Mouse (Mus musculus) lung, embryonic 14.5 days (tissue): ENCODE measurements around the gene Ddb1. TPM values are rescaled to one million over a fixed set of nuclear protein-coding genes. Genes with fewer than 3 reads are reported as not detected.

Experiments
- ATAC-seq: fragments of 200-750 bp; cut with Nextera tagmentation; 2 replicates; pipeline ENCODE4 v1.8.0; 2017; ENCODE audit warnings: mild to moderate bottlenecking, moderate TSS enrichment, moderate library complexity; ENCODE audit not compliant: insufficient read depth
- DNase-seq: peaks from one replicate; pipeline ENCODE4 v3.0.0-alpha.2; 2015
- H3K27ac ChIP-seq: fragments of 300-500 bp; sonication (generic); 2 replicates; pipeline ENCODE4 v1.5.1; 2014; ENCODE audit warnings: low read depth, mild to moderate bottlenecking, moderate library complexity
- H3K27me3 ChIP-seq: fragments of 300-500 bp; sonication (generic); 2 replicates; pipeline ENCODE4 v1.6.1; 2014; ENCODE audit warnings: low read length, control low read depth; ENCODE audit not compliant: insufficient read depth
- H3K36me3 ChIP-seq: fragments of 300-500 bp; sonication (generic); 2 replicates; pipeline ENCODE4 v1.6.1; 2014; ENCODE audit warnings: control low read depth; ENCODE audit not compliant: insufficient read depth
- H3K4me1 ChIP-seq: fragments of 300-500 bp; sonication (generic); 2 replicates; pipeline ENCODE4 v1.6.1; 2014; ENCODE audit warnings: antibody characterized with exemption, control low read depth; ENCODE audit not compliant: insufficient read depth
- H3K4me2 ChIP-seq: fragments of 300-500 bp; sonication (generic); 2 replicates; pipeline ENCODE4 v1.6.1; 2014; ENCODE audit warnings: mild to moderate bottlenecking
- H3K4me3 ChIP-seq: fragments of 300-500 bp; sonication (generic); 2 replicates; pipeline ENCODE4 v1.5.1; 2014; ENCODE audit warnings: low read depth, low read length
- H3K9ac ChIP-seq: fragments of 300-500 bp; sonication (generic); 2 replicates; pipeline ENCODE4 v1.6.1; 2014
- H3K9me3 ChIP-seq: fragments of 300-500 bp; sonication (generic); 2 replicates; pipeline ENCODE4 v1.6.1; 2016; ENCODE audit warnings: low read depth, low read length, control low read depth
- CTCF ChIP-seq: IDR thresholded peaks from 2 replicates; pipeline ENCODE4 v1.5.1; 2016; ENCODE audit warnings: antibody characterized with exemption, low read depth
- WGBS: fragments of 180-500 bp; shearing (Covaris S2); extraction: QIAGEN DNeasy Blood & Tissue Kit; methylation state at CpG from one replicate; pipeline ENCODE4 v1.1.7; 2014; 5-methylcytosine and 5-hydroxymethylcytosine counted together
- polyA plus RNA-seq: library from polyadenylated mRNA; unstranded; fragments of >200 nt; fragmentation: Nextera tagmentation; extraction: Ambion mirVana; gene quantifications from 2 replicates; pipeline ENCODE4 v1.2.1, GENCODE M21; 2014

Ddb1 gene
- polyA plus RNA-seq, 1 experiment from 2014 or later: 396 TPM

DNA sequence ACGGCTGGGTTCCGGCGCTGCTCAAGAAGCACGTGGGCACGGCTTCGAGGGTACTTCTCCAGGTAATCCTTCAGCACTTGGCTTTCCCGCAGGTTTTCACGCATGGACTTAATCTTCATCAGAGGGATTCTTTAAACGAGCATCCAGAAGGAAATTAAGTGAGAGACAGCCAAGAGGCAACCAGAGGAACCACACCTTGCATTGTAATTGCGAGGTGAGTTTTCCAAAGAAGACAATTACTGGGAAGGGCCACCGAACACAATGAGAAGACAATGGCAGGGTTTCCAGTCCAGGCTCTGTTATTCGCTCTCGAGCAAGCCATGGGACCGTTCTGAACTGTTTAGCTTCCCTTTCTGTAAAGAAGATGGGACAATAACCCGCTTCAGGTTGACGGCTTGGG, 71.5 kb downstream of the Ddb1 start:
- TF ChIP-seq CTCF: no peak
- WGBS: 78% methylated on average over 16 of the region's 16 CpGs

DNA sequence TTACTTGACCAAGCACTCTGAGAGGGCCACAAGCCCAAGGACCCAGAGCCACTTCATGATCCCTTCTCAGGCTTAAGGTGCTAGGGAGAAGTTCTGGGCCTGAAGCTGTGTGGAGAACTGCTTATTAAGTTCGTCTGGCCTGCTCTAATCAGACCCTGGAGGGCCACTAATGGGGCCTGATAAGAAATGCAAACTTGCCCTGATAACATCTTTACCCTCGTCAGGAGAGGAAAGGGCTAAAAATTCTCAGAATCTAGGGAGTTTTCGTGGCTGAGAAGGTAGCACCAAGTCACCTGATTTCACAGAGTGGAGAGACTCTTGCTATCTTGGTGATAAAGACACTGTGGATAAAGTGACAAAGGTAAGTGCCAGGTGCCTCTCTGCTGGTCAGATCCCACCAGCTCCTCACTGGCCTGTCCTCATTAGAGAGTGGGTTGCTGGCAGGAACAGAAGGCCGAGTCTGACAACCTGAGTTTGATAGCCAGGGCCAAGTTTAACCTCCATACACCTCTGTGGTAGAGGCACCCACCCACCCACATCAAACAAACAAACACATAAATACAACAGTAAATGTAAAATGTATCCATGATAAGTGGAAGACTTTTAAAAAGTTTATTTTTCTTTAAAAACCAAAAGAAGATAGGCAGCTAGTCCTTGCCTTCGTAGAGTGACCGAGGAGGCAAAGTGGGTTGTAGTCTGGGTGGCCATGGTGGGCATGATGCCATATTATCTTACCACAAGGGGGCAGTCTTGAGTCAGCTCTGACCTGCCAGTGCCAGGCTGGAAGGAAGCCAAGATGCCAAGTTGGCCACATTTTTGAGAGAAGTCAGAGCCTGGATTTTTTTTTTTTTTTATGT, 73.0 kb downstream of the Ddb1 start, which contains the start of gene Pga5:
Gene Pga5, minus strand, starts transcription at position 157 of the 857 bp plus-strand sequence.
- H3K27ac ChIP-seq: no peak within 1 kb of the TSS
- no peaks in the 10 kb centered on the region for H3K27me3 ChIP-seq
- no peak for ATAC-seq
- H3K9ac ChIP-seq: no peak within 1 kb of the TSS
- no peak within 1 kb of the TSS for H3K4me2 ChIP-seq
- DNase-seq: peak; percentile 90
- 22% methylated on average over 6 of the region's 6 CpGs for WGBS
- no peaks in the 10 kb centered on the region for H3K9me3 ChIP-seq
- TF ChIP-seq CTCF: peak; percentile 93
- H3K36me3 ChIP-seq: no peaks in the 10 kb centered on the region
- H3K4me1 ChIP-seq: no peaks in the 10 kb centered on the region
- no peak within 1 kb of the TSS for H3K4me3 ChIP-seq

More for the DNA sequence above, 71.5 kb downstream of the Ddb1 start:
- no peak for DNase-seq
- Histone ChIP-seq H3K36me3 (no peaks in the 10 kb centered on the region), H3K27me3 (no peaks in the 10 kb centered on the region), H3K27ac (no peak overlapping the region), H3K9ac (no peak overlapping the region), H3K4me3 (no peak overlapping the region), H3K4me2 (no peak overlapping the region), H3K9me3 (no peaks in the 10 kb centered on the region), H3K4me1 (no peaks in the 10 kb centered on the region)
- no peak for ATAC-seq

DNA sequence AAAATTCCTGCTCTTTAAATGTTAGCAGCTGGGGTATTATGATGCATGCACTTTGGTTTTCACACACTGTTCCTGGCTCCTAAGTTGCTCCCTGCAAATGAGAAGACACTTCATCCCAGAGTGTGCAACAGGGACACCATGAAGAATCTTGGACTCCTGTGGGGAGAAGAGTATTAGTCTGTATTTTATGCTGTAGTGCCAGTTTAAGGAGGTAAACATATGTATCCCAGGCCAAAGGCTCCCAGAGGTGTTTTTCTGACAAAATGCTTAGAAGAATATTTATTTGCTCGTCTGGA, 73.6 kb downstream of the Ddb1 start:
- Histone ChIP-seq H3K4me3 (no peak overlapping the region), H3K9me3 (no peaks in the 10 kb centered on the region), H3K36me3 (no peaks in the 10 kb centered on the region), H3K27me3 (no peaks in the 10 kb centered on the region), H3K9ac (no peak overlapping the region), H3K4me2 (no peak overlapping the region), H3K27ac (no peak overlapping the region), H3K4me1 (no peaks in the 10 kb centered on the region)
- ATAC-seq (no peak), DNase-seq (no peak)
- WGBS: 60% methylated on average over 1 of the region's 1 CpGs
- TF ChIP-seq CTCF: no peak

Other genes starting within 250 kb of the Ddb1 start
- gene Syt7, start 216.2 kb upstream of the Ddb1 start, polyA plus RNA-seq: 3.3 and 4.7 TPM in 2 replicates
- gene Lrrc10b, start 147.9 kb upstream of the Ddb1 start, polyA plus RNA-seq: 0.78 and 0.97 TPM in 2 replicates
- gene Ppp1r32, start 122.4 kb upstream of the Ddb1 start, polyA plus RNA-seq: 0.26 TPM in 1 of 2 replicates, not detected in the other
- 58.9 and 60.3 TPM in 2 replicates for gene Cpsf7, start 80.1 kb upstream of the Ddb1 start, polyA plus RNA-seq
- gene Sdhaf2, start 79.2 kb upstream of the Ddb1 start, polyA plus RNA-seq: 59.4 and 62.6 TPM in 2 replicates
- 59.2 and 60.2 TPM in 2 replicates for gene Tmem216, start 49.1 kb upstream of the Ddb1 start, polyA plus RNA-seq
- 18.0 and 19.2 TPM in 2 replicates for gene Cyb561a3, start 28.2 kb upstream of the Ddb1 start, polyA plus RNA-seq
- gene Tmem138, start 28.0 kb upstream of the Ddb1 start, polyA plus RNA-seq: 42.2 and 44.8 TPM in 2 replicates
- 19.2 and 19.4 TPM in 2 replicates for gene Tkfc, start 327 bp downstream of the Ddb1 start, polyA plus RNA-seq
- 0.65 and 1.3 TPM in 2 replicates for gene Vwce, start 28.9 kb downstream of the Ddb1 start, polyA plus RNA-seq
- gene Pga5, start 72.7 kb downstream of the Ddb1 start, polyA plus RNA-seq: not detected in 2 replicates
- gene Vps37c, start 83.4 kb downstream of the Ddb1 start, polyA plus RNA-seq: 30.3 and 33.1 TPM in 2 replicates
- gene Cd5, start 133.7 kb downstream of the Ddb1 start, polyA plus RNA-seq: 0.39 and 0.63 TPM in 2 replicates
- 0.17 TPM in 1 of 2 replicates, not detected in the other for gene Cd6, start 224.7 kb downstream of the Ddb1 start, polyA plus RNA-seq
- gene Slc15a3, start 234.4 kb downstream of the Ddb1 start, polyA plus RNA-seq: 0.41 and 0.46 TPM in 2 replicates